Mouse (Mus musculus): ENCODE results near the gene Ccdc77.

- TF ChIP-seq MAFK (IDR thresholded peaks at IDR 0.05; ENCODE audit: insufficient read depth, low read depth, low read length): no peak
- no peak for TF ChIP-seq CHD2 (IDR thresholded peaks at IDR 0.05; ENCODE audit: low read depth, low read length)
- TF ChIP-seq HCFC1 (IDR thresholded peaks at IDR 0.05; ENCODE audit: borderline replicate concordance, insufficient read depth, low read length): no peak
Measured at GRCm38 (mm10) chr6:120332351-120332750, 31.8 kb downstream of the Ccdc77 start.

All from ES-E14 (cell line).